Mouse (Mus musculus): ENCODE data around the gene Gp1bb.

DNA sequence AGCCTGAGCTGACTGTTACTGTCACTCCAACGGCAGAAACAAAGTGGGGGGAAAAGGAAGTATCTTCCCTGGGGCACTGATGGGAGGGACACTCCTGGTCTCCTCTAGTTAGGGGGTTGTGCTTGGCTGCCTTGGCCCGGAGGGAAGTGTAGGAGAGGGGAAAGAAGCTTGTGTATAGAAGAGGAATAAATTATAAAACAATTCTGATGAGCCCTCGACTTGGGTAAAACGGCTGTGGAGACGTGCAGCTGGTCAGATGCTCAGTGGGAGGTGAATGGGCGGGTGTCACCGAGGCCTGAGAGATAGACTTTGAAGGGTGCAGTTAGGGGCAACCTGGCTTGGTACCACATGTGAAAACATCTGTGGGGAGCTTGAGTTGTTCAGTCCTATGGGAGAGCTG, 8.9 kb upstream of the Gp1bb start:
- TF ChIP-seq GATA1 (IDR thresholded peaks at IDR 0.05; ENCODE audit: low read length) (no peak), TAL1 (IDR thresholded peaks at IDR 0.05; ENCODE audit: low read length) (no peak)

Data from erythroblast, embryonic 14.5 days (primary cell).